Mouse (Mus musculus) bone marrow, adult 2 months (tissue): ENCODE measurements at regions not wholly inside any gene's neighbourhood (a gene's known extent, or its start where the extent isn't known, plus 50 kb on each side); places are given as distances from the start of the nearest gene placed in this dataset.

ENCODE experiments used
- CTCF ChIP-seq: fragments of 200-500 bp; IDR thresholded peaks from 2 replicates; pipeline ENCODE4 v1.5.1; 2011; ENCODE audit warnings: low read length, control low read depth; ENCODE audit not compliant: control insufficient read depth, insufficient read depth
- POLR2A ChIP-seq: fragments of 200-500 bp; IDR thresholded peaks from 2 replicates; pipeline ENCODE4 v1.6.1; 2011; ENCODE audit warnings: low read depth, mild to moderate bottlenecking, control low read depth, low read length, borderline replicate concordance; ENCODE audit not compliant: control insufficient read depth

GRCm38 (mm10) chr1:164559546-164560228 is 101.5 kb upstream of the Atp1b1 start:
- TF ChIP-seq POLR2A (no peak), CTCF (no peak)
